Mouse (Mus musculus): ENCODE data around the gene Ndufaf2.

GRCm38 (mm10) chr13:108060286-108060885 is 98.0 kb downstream of the Ndufaf2 start:
- no peak for TF ChIP-seq POLR2A (IDR thresholded peaks at IDR 0.05; ENCODE audit: borderline replicate concordance, low read depth, low read length)
- no peak for TF ChIP-seq CTCF (IDR thresholded peaks at IDR 0.05; ENCODE audit: low read depth, low read length)

Measured in bone marrow macrophage, adult 2 months (primary cell).